Mouse (Mus musculus) thymus, adult 2 months (tissue): ENCODE measurements around the gene Clba1. TPM values are rescaled to one million over a fixed set of nuclear protein-coding genes. Genes with fewer than 3 reads are reported as not detected.

Experiments used
- DNase-seq: peaks from one replicate; pipeline ENCODE4 v3.0.0; 2021
- H3K27ac ChIP-seq: fragments of 200-500 bp; 2 replicates; pipeline ENCODE4 v1.5.1; 2012; ENCODE audit warnings: low read length, control low read depth; ENCODE audit not compliant: control insufficient read depth, insufficient read depth
- H3K27me3 ChIP-seq: fragments of 200-500 bp; 2 replicates; pipeline ENCODE4 v1.6.1; 2012; ENCODE audit warnings: mild to moderate bottlenecking, low read length, moderate library complexity, mixed read lengths; ENCODE audit not compliant: control insufficient read depth, insufficient read depth
- H3K36me3 ChIP-seq: fragments of 200-500 bp; 2 replicates; pipeline ENCODE4 v1.6.1; 2012; ENCODE audit warnings: mild to moderate bottlenecking, low read length, moderate library complexity; ENCODE audit not compliant: control insufficient read depth, insufficient read depth
- H3K4me1 ChIP-seq: fragments of 200-500 bp; replicated peaks from 2 replicates; pipeline ENCODE4 v1.6.1; 2012; ENCODE audit warnings: low read length; ENCODE audit not compliant: control insufficient read depth, insufficient read depth
- H3K4me3 ChIP-seq: fragments of 200-500 bp; 2 replicates; pipeline ENCODE4 v1.5.1; 2012; ENCODE audit warnings: mild to moderate bottlenecking, low read length, control low read depth, moderate library complexity; ENCODE audit not compliant: control insufficient read depth, insufficient read depth
- CTCF ChIP-seq: fragments of 200-500 bp; IDR thresholded peaks from 2 replicates; pipeline ENCODE4 v1.5.1; 2012; ENCODE audit warnings: mild to moderate bottlenecking, control low read depth, low read length, moderate library complexity, borderline replicate concordance; ENCODE audit not compliant: control insufficient read depth, poor library complexity, insufficient read depth; ENCODE audit errors: extremely low read depth
- POLR2A ChIP-seq: fragments of 200-500 bp; IDR thresholded peaks from 2 replicates; pipeline ENCODE4 v1.6.1; 2012; ENCODE audit warnings: mild to moderate bottlenecking, low read length, control low read depth, moderate library complexity; ENCODE audit not compliant: control insufficient read depth, poor library complexity, insufficient read depth; ENCODE audit errors: extremely low read depth
- WGBS: fragments of 180-500 bp; shearing (Covaris S2); methylation state at CpG from one replicate; pipeline ENCODE4 v1.1.7; 2018; 5-methylcytosine and 5-hydroxymethylcytosine counted together
- polyA plus RNA-seq: library from polyadenylated mRNA; depleted of rRNA; stranded (reverse); fragments of >200 nt; gene quantifications from 2 replicates; pipeline ENCODE4 v1.2.3, GENCODE M21; 2012

The Clba1 gene
- polyA plus RNA-seq, 1 experiment = 2.9 TPM

GRCm38 (mm10) chr12:112798332-112798681 is 10.4 kb upstream of the Clba1 start:
- TF ChIP-seq CTCF = no peak
- DNase-seq = no peak
- no peaks in the 10 kb centered on the region for H3K36me3 ChIP-seq
- H3K4me3 ChIP-seq = no peak overlapping the region
- peaks cover 8% of the 10 kb centered on the region; the same call in 1 of the 2 replicates for H3K4me1 ChIP-seq
- peaks cover 10% of the 10 kb centered on the region for H3K27me3 ChIP-seq
- H3K27ac ChIP-seq = no peak overlapping the region
- 72% methylated on average over 5 of the region's 5 CpGs for WGBS

DNA sequence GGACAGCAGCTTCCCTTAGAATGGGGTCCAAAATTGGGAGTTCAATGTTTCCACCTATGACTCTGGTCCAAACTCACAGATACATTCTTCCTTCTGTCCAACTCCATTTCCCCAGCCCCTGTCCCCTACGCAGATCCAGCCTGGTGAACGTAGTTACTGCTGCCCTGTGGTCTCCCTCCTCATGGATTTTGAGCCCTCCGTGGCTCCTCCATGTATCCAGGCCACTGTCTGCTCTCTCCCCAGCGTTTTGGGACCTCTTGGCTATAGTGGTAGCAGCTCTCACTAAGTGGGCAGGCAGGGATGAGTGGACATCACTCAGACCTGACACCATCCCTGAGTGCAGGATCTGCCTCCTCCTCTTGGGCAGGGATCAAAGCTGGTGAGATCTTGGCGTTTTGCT is 10.0 kb upstream of the Clba1 start:
- DNase-seq = no peak
- peaks cover 8% of the 10 kb centered on the region; the same call in 1 of the 2 replicates for H3K4me1 ChIP-seq
- no peak for TF ChIP-seq POLR2A
- no peak for TF ChIP-seq CTCF
- 87% methylated on average over 5 of the region's 5 CpGs for WGBS
- H3K27ac ChIP-seq = no peak overlapping the region
- peaks cover 10% of the 10 kb centered on the region for H3K27me3 ChIP-seq
- no peak overlapping the region for H3K4me3 ChIP-seq
- H3K36me3 ChIP-seq = no peaks in the 10 kb centered on the region

GRCm38 (mm10) chr12:112799237-112799970 is 9.3 kb upstream of the Clba1 start:
- Histone ChIP-seq H3K27me3 (peaks cover 10% of the 10 kb centered on the region), H3K4me3 (no peak overlapping the region), H3K36me3 (no peaks in the 10 kb centered on the region), H3K4me1 (peaks cover 8% of the 10 kb centered on the region; the same call in 1 of the 2 replicates), H3K27ac (no peak overlapping the region)
- TF ChIP-seq POLR2A = no peak
- TF ChIP-seq CTCF = no peak
- DNase-seq = no peak
- 92% methylated on average over 10 of the region's 10 CpGs for WGBS

DNA sequence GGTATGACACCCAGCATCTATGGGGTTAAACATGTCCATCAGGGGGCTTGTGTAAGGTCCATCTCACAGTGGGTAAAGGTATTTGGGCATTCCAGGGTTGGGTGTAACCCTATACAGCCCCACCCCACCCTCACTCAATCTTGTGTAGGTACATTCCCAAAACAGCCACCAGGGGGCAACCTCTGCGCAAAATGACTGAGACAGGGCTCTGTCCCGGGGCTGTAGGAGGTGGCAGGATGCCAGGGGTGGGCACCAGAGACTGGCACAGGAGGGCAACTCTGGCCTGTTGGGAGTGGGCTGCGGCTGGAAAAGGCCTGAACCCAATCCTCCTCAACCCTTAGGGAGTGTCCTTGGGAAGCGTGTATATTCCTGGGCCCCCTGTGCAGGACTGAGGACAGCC is 8.3 kb upstream of the Clba1 start:
- no peak overlapping the region for H3K4me3 ChIP-seq
- peaks cover 10% of the 10 kb centered on the region for H3K27me3 ChIP-seq
- H3K4me1 ChIP-seq = peaks cover 7% of the 10 kb centered on the region; the same call in 1 of the 2 replicates
- no peak for TF ChIP-seq CTCF
- TF ChIP-seq POLR2A = no peak
- DNase-seq = peak; percentile 86
- WGBS = 19% methylated on average over 4 of the region's 4 CpGs
- no peak overlapping the region for H3K27ac ChIP-seq
- no peaks in the 10 kb centered on the region for H3K36me3 ChIP-seq

GRCm38 (mm10) chr12:112801864-112802846 is 6.6 kb upstream of the Clba1 start, which contains the start of gene Ahnak2:
Ahnak2 (minus strand) TSS chr12:112802657.
- 8% methylated on average over 67 of the region's 69 CpGs for WGBS
- H3K36me3 ChIP-seq = no peaks in the 10 kb centered on the region
- H3K4me1 ChIP-seq = peaks cover 6% of the 10 kb centered on the region; the same call in 1 of the 2 replicates

DNA sequence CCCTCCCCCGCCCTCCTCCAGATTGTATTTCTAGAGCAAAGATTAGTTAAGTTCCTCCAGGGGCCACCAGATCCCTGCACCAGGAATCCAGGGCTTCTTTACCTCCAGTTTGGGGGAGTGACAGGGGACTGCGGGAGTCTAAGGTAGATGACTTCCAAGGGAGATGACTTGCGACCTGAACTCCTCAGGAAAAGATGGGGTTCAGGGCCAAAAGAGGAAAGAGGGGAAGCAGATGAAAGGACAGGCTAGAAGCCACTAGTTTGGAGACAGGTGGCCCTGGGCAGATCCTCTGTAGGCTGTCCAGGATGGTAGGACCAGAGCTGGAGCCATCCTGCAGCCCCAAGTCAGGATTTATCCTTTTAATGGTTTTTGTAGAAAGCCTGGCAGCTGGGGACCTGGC is 5.8 kb upstream of the Clba1 start:
- Histone ChIP-seq H3K4me3 (no peak overlapping the region), H3K36me3 (no peaks in the 10 kb centered on the region), H3K4me1 (peaks cover 6% of the 10 kb centered on the region; the same call in 1 of the 2 replicates), H3K27me3 (peaks cover 10% of the 10 kb centered on the region), H3K27ac (no peak overlapping the region)
- TF ChIP-seq CTCF (no peak), POLR2A (no peak)
- no peak for DNase-seq
- WGBS = 55% methylated on average over 3 of the region's 3 CpGs

More at GRCm38 (mm10) chr12:112801864-112802846, 6.6 kb upstream of the Clba1 start, which contains the start of gene Ahnak2:
- peak within 1 kb of the TSS; percentile 13; the same call in 1 of the 2 replicates for H3K4me3 ChIP-seq
- H3K27me3 ChIP-seq = peaks cover 10% of the 10 kb centered on the region
- no peak within 1 kb of the TSS for H3K27ac ChIP-seq
- no peak for DNase-seq
- TF ChIP-seq POLR2A (no peak), CTCF (no peak)
